Mouse (Mus musculus) thymus, adult 2 months (tissue): ENCODE measurements around the gene Tmem240. TPM values are rescaled to one million over a fixed set of nuclear protein-coding genes. Genes with fewer than 3 reads are reported as not detected.
"Not testable (repeated sequence)": the region's sequence is repeated elsewhere in the genome, so short reads cannot be mapped to it uniquely, and the experiment has no call there.

Experiments
- DNase-seq: peaks from one replicate; pipeline ENCODE4 v3.0.0; 2021
- H3K27ac ChIP-seq: fragments of 200-500 bp; 2 replicates; pipeline ENCODE4 v1.5.1; 2012; ENCODE audit warnings: low read length, control low read depth; ENCODE audit not compliant: control insufficient read depth, insufficient read depth
- H3K27me3 ChIP-seq: fragments of 200-500 bp; 2 replicates; pipeline ENCODE4 v1.6.1; 2012; ENCODE audit warnings: mild to moderate bottlenecking, low read length, moderate library complexity, mixed read lengths; ENCODE audit not compliant: control insufficient read depth, insufficient read depth
- H3K36me3 ChIP-seq: fragments of 200-500 bp; 2 replicates; pipeline ENCODE4 v1.6.1; 2012; ENCODE audit warnings: mild to moderate bottlenecking, low read length, moderate library complexity; ENCODE audit not compliant: control insufficient read depth, insufficient read depth
- H3K4me1 ChIP-seq: fragments of 200-500 bp; replicated peaks from 2 replicates; pipeline ENCODE4 v1.6.1; 2012; ENCODE audit warnings: low read length; ENCODE audit not compliant: control insufficient read depth, insufficient read depth
- H3K4me3 ChIP-seq: fragments of 200-500 bp; 2 replicates; pipeline ENCODE4 v1.5.1; 2012; ENCODE audit warnings: mild to moderate bottlenecking, low read length, control low read depth, moderate library complexity; ENCODE audit not compliant: control insufficient read depth, insufficient read depth
- CTCF ChIP-seq: fragments of 200-500 bp; IDR thresholded peaks from 2 replicates; pipeline ENCODE4 v1.5.1; 2012; ENCODE audit warnings: mild to moderate bottlenecking, control low read depth, low read length, moderate library complexity, borderline replicate concordance; ENCODE audit not compliant: control insufficient read depth, poor library complexity, insufficient read depth; ENCODE audit errors: extremely low read depth
- POLR2A ChIP-seq: fragments of 200-500 bp; IDR thresholded peaks from 2 replicates; pipeline ENCODE4 v1.6.1; 2012; ENCODE audit warnings: mild to moderate bottlenecking, low read length, control low read depth, moderate library complexity; ENCODE audit not compliant: control insufficient read depth, poor library complexity, insufficient read depth; ENCODE audit errors: extremely low read depth
- WGBS: fragments of 180-500 bp; shearing (Covaris S2); methylation state at CpG from one replicate; pipeline ENCODE4 v1.1.7; 2018; 5-methylcytosine and 5-hydroxymethylcytosine counted together
- polyA plus RNA-seq: library from polyadenylated mRNA; depleted of rRNA; stranded (reverse); fragments of >200 nt; gene quantifications from 2 replicates; pipeline ENCODE4 v1.2.3, GENCODE M21; 2012; rRNA removed

The Tmem240 gene
- 4.9 and 5.1 TPM in 2 replicates for polyA plus RNA-seq

- Histone ChIP-seq H3K4me1 (peaks cover 14% of the 10 kb centered on the region), H3K27ac (peak within 1 kb of the TSS; percentile 39), H3K36me3 (no peaks in the 10 kb centered on the region), H3K4me3 (peak within 1 kb of the TSS; percentile 89), H3K27me3 (no peaks in the 10 kb centered on the region)
- under 1% methylated on average over 35 of the region's 35 CpGs for WGBS
- DNase-seq, result peak; percentile 86
- TF ChIP-seq CTCF, result no peak; the same call in none of the 2 replicates
- peak; percentile 65 for TF ChIP-seq POLR2A
These were observed at the start of gene Tmem240 for GRCm38 (mm10) chr4:155734350-155734941. Gene Tmem240, plus strand, starts transcription at chr4:155734800.

GRCm38 (mm10) chr4:155687764-155688163, 46.8 kb upstream of the Tmem240 start:
- H3K27ac ChIP-seq, H3K4me1 ChIP-seq, H3K4me3 ChIP-seq, H3K27me3 ChIP-seq, H3K36me3 ChIP-seq, DNase-seq: not testable (repeated sequence)
- 92% methylated on average over 4 of the region's 4 CpGs for WGBS

- no peak for DNase-seq
- 86% methylated on average over 12 of the region's 12 CpGs for WGBS
- Histone ChIP-seq H3K36me3 (no peaks in the 10 kb centered on the region), H3K27me3 (no peaks in the 10 kb centered on the region), H3K27ac (no peak overlapping the region), H3K4me1 (peaks cover 14% of the 10 kb centered on the region), H3K4me3 (no peak overlapping the region)
- TF ChIP-seq POLR2A (no peak), CTCF (no peak)
These were observed 43.8 kb upstream of the Tmem240 start for GRCm38 (mm10) chr4:155690571-155691375.

GRCm38 (mm10) chr4:155692421-155692820, 42.2 kb upstream of the Tmem240 start:
- no peaks in the 10 kb centered on the region for H3K27me3 ChIP-seq
- 96% methylated on average over 3 of the region's 3 CpGs for WGBS
- TF ChIP-seq CTCF (no peak), POLR2A (no peak)

GRCm38 (mm10) chr4:155694111-155694481, 40.5 kb upstream of the Tmem240 start, which contains the start of gene Fndc10:
Gene Fndc10, plus strand, starts transcription at chr4:155694342.
- H3K36me3 ChIP-seq, result no peaks in the 10 kb centered on the region
- peak; percentile 64 for DNase-seq
- WGBS, result 2% methylated on average over 46 of the region's 47 CpGs
- H3K4me3 ChIP-seq, result peak within 1 kb of the TSS; percentile 66
- no peaks in the 10 kb centered on the region for H3K27me3 ChIP-seq
- 0 out of 2 replicates have a peak within 1 kb of the TSS, but pooled peaks have one; percentile 1 for H3K27ac ChIP-seq
- TF ChIP-seq CTCF (no peak), POLR2A (no peak)
- peaks cover 14% of the 10 kb centered on the region for H3K4me1 ChIP-seq

More at GRCm38 (mm10) chr4:155692421-155692820, 42.2 kb upstream of the Tmem240 start:
- Histone ChIP-seq H3K36me3 (no peaks in the 10 kb centered on the region), H3K4me1 (peaks cover 14% of the 10 kb centered on the region), H3K27ac (no peak overlapping the region), H3K4me3 (no peak overlapping the region)
- no peak for DNase-seq

- 0 out of 2 replicates have a peak overlapping the region, but pooled peaks have one; percentile 1 for H3K27ac ChIP-seq
- H3K36me3 ChIP-seq, result no peaks in the 10 kb centered on the region
- WGBS, result 2% methylated on average over 92 of the region's 92 CpGs
- TF ChIP-seq POLR2A (no peak), CTCF (peak; percentile 33; the same call in 1 of the 2 replicates)
- DNase-seq, result peak; percentile 78
- peak overlapping the region; percentile 66 for H3K4me3 ChIP-seq
- peaks cover 14% of the 10 kb centered on the region for H3K4me1 ChIP-seq
- H3K27me3 ChIP-seq, result no peaks in the 10 kb centered on the region
These were observed 39.9 kb upstream of the Tmem240 start for GRCm38 (mm10) chr4:155694482-155695401.
